Mouse (Mus musculus) ES-CJ7 (cell line): Measurements from ENCODE around the gene Hipk3.

Experiments used
- DNase-seq: peaks from one replicate; pipeline ENCODE4 v3.0.0; 2011; ENCODE audit warnings: low read depth, low spot score

Hipk3 gene

DNA sequence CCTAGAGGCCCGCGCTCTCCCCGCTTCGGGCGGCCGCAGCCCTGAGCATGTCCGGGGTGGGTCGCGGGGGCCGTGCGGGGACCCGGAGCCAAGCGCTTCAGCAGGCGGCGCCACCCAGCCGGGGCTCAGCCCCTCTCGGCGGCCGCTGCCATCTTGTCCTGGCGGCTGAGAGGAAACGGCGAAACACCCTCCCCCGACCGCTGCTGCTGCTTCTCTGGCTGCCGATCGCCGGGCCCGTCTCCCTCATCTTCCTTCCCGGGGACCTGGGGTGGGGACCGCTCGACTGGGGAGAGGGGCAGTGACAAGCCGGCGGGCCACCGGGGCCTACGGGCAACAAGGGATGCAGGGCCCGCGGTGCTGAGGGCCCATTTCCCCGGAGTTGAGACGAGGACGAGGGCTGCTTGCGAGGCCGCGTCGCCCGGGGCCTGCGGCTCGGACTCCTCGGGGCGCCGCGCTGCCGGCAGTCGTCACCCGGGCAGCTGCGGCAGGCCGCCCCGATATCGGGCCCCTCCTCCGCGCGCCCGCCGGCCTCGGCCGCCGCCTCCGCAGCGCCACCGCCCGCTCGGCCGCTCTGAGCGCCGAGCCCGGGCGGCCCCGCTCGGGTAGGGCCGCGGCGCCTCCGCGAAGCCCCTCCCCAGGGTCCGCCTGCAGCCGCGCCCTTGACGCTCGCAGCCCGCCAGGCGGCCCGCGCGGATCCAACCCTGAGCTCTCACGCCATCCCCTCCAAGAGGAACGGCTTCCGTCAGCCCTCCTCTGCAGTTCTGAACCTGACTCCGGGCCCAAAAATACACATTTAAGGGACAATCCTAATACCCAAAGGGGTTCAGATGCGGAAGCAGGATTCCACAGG is at the start of gene Hipk3:
Gene Hipk3 (minus strand): TSS at position 496 of the 850 bp plus-strand sequence.
- DNase-seq = peak; percentile 63

DNA sequence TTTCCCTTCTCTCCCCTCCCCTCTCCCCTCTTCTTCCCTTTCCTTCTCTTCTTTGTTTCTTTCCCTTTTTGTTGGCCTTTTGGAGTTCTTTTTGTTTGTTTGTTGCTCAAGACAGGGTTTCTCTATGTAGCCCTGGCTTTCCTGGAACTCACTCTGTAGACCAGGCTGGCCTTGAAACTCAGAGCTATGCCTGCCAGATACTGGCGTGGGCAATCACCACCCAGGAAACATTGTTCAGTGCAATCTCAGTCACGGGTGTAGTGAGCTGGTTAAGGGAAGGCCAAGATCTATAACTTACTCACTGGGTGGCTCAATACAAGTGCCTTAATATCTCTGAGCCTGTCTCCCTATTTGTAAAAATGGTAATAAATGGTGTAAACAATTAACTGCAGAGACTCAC is 46.0 kb upstream of the Hipk3 start:
- no peak for DNase-seq

- no peak for DNase-seq
Measured at GRCm38 (mm10) chr2:104534751-104535150, 40.5 kb upstream of the Hipk3 start.

DNA sequence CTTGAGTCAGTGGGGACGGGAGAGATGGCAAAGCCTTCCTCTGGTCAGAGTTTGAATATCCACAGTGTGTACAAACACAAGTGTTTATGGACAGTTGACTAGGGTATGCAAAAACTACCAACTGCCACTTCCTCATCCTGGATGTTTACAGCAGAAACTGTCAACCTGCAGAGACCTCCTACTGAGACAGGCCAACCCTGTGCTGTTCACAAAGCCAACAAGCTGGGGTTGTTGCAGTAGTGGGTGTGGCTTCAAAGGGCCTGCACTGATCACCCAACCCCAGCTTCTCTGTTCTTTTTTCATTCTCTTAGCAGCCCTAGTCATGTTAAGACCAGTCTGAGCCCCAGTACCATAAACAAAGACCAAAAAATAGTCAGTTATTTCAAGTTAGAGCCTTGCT is 38.3 kb upstream of the Hipk3 start:
- DNase-seq = peak; percentile 29

DNA sequence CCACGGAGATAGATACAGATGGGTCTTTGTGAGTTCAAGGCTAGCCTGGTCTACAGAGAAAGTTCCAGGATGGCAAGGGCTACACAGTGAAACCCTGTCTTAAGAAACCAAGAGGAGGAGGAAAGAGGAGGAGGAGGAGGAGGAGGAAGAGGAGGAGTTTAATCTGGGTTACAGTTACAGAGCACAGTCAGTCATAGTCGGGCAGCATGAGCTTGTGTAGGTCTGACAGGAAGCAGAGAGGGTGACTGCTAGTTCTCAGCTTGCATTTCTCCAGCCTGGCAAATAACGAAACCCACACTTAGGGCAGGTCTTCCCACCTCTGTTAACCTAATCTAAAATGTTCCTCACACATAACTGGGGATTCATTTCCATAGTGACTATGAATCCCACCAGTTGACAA is 32.3 kb upstream of the Hipk3 start:
- no peak for DNase-seq

DNA sequence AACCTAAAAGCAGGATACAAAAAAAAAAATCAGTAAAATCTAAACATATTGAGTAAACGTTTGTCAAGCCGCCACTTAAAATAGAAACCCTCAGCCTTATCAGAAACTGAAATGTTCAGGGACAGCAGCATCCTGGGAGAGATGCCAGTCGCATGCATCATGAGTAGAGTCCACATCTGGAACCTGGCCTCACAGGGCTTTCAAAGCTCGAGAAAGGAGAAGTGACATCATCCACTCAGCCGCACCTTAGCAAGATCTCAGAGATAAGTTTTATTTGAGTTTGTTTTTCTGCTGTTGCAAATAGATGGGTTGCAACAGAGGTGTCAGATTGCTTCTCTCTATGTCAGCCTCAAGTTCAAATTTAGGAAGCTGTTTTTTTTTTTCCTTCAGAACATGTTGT is 31.3 kb upstream of the Hipk3 start:
- DNase-seq = no peak

- DNase-seq = peak; percentile 23
Measured at GRCm38 (mm10) chr2:104511622-104512021, 17.4 kb upstream of the Hipk3 start.

GRCm38 (mm10) chr2:104502388-104502787 is 8.1 kb upstream of the Hipk3 start:
- DNase-seq = no peak

DNA sequence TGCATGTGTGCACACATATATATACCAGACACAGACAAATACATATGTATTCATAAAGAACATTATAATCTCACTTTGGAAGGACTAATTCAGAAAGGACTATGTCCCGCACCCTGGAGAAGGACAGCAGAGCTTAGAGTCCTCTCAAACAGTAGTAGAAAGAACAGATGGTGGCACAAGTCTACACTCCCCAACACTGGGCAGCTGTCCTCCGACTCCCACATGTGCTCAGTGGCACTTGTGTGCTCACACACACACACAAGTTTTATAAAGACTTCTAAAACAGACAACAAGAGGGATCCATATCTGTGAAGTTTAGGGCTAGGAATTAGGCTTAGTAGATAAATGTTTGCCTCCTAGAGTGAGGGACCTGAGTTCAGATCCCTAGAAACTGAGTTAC is 6.8 kb upstream of the Hipk3 start:
- no peak for DNase-seq

DNA sequence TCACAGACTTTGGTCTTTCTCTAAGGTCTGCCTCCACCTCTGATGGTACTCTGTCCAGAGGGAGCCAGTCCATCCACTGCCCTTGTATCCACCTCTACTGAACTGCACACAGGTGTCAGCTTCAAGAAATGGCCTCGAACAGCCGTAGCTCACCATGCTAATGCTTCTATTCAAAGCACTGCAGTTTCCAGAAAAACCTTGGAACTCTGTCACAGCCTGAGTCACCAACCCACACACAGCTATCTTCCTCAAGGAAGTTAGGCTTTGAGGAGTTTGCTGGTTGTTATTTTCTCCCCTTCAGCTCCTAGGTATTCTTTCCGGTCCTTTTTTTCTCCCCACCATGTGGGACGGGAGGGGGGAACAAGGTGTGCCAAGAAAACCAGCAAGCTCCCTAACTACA is 3.5 kb upstream of the Hipk3 start:
- DNase-seq = no peak

DNA sequence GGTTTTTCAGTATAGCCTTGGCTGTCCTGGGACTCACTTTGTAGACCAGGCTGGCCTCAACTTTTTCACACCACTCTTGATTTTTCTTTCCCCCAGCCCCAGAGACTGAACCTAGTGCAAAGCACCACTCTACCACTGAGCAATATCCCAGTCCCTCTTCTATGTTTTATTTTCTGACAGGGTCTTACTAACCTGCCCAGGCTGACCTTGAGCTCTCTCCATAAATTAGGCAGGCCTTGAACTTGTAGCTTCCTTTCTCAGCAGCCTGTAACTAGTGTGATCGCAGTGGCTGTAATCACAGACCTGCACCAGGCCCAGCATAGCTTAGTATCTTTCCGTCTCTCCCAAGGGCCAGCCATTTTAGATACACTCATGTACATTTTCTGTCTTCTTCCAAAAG is 3.0 kb upstream of the Hipk3 start:
- DNase-seq = no peak

DNA sequence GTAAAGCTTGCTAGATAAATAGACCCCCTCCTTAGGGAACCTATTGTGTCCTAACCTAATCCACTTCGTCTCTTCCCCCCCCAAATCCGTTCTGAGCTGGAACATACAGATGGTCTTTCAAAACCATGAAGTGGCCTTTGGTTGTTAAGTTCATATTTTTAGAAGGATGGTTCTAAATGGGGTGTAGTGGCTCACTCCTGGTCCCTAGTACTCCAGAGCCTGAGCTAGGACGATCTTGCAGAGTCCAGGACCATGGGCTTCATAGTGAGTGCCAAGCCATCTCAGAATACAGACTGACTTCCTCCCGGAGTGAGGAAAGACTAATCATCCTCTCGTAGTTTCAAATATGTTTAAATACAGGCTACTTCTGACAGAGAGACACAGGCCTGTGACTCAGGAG is 2.0 kb upstream of the Hipk3 start:
- DNase-seq = no peak

DNA sequence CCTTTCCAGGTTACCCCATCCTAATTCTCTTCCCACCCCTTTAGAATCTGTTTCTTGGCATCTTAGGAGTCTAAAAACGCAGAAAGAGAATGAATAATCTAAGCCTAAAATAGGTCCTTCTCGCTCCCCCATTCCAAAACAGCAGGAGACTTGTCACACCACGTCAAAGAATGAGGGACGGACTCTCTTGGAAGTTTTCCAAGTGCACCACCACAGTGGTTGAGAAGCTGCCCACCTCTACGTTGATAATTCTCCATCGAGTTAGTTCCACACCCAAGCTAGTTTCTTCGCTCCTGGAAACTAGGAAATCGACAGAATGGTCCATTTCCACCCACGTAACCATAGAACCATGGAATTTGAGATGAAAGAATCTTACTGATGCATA is 547 bp upstream of the Hipk3 start:
- no peak for DNase-seq

DNA sequence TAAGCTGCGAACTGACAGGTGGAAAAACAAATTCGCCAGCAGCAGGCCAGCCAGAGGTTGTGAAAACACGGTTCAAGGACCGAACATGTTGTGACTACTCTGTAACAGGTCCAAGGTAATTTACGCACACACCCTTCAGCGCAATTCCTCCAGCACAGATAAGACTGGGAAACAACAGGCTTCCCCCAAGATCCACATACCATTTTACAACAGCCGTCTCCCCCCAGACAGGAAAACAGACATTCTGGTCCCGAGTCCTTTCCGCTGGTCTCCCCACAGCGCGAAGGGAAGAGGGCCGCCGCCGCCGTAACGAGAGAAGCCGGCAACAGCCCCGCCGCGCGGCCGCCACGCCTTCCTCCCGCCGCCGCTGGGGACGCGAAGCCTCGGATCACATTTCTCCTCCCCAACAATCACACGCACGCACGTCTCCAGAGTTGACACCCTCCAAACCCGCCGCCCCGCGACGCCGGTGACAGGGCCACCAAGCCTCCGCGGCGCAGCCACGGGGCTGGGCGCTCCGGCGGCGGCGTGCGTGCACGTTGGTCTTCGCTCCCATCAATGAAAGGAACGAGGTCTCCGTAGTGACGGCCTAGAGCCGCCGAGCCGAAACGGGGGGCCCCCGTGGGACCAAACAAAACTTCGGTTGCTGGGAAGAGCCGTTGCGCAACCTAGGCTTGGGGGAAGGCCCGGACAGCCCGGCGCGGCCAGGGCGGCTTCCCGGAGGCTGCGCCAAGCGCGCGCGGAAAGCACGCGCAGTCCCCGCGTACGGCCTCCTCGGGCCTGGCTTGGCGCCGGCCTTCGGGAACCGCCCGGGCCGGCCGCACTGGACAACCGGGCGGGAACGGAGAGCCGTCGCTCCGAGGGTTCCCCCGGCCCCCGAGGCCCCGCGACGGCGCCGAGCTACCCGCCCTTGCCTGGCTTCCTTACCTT is 960 bp downstream of the Hipk3 start:
- peak; percentile 63 for DNase-seq

DNA sequence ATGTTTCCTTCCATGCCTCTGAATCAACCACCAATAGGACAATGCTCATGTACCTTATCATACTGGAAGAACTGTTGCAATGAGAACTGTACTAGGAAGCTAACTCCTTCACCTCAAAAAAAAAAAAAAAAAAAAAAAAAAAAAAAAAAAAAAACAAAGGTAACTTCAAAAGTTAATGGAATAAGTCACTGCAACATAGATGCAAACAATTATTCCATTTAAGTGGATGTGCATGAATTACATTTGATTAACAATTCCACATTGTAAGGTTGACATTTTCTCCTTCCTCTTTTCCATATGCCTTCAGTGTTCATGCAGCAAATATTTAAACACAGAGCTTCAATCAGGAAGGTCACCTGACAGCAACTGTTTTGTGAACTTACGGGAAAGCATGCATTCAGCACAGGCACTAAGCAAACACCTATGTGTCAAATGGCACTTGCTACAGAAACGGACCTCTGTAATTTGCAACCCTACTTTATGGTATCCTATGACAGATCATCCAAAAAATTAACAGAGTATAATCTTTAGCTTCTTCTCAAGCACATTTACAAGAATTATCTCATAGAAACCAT is 2.9 kb downstream of the Hipk3 start:
- no peak for DNase-seq

GRCm38 (mm10) chr2:104490761-104491160 is 3.5 kb downstream of the Hipk3 start:
- no peak for DNase-seq

- no peak for DNase-seq
Measured at GRCm38 (mm10) chr2:104489851-104490250, 4.4 kb downstream of the Hipk3 start.

DNA sequence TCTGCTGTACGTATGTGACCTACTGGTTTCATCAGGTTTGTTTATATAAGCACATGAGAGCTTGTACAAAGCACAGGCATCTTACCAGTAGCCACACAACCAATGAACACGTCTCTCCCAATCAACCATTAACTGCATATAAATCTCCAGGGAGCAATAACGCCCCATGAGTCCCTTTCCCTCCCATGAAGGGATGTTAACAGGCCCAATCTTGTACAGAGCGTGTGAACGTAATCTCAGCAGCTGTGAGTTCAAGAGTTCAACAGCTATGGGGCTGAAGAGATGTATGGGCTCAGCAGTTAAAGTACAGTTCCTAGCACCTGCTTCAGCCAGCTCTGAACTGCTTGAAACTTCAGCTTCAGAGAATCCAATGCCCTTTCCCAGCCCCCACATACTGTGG is 9.8 kb downstream of the Hipk3 start:
- DNase-seq = no peak

DNA sequence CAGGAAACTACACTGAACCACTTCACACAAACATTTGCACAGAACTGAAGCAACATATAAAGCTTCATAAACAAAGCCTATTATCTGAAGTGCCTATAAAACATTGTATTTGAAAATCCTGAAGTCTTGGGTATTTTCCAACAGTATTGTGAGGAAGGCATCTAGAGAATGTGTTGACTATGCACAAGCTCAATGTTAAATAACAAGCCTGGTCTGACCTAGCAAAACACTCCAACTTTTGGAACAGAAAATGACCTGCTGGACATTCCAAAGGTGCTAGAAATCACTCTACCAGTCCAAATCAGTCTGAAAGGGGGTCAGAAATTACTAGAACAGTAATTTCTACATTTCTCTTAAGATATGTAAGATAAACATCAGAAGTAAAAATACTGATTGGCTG is 12.1 kb downstream of the Hipk3 start:
- DNase-seq = no peak

DNA sequence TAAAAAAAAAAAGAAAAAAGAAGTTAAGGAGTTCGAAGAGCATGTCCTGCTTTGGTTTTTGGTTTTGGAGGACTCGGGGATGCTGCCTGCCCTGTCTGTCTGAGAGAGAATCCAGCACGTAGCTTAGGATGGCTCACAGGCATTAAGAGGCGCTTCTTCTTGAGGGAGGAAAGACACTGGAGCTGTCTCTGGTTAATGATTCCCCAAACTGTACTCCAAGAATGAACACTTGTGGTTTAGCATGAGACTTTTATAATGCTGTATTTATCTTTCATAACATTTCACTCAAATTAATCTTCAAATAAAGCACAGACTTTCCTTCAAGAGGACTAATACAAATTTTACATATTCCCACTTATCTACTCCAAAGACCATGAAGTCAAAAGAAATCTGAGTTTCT is 15.2 kb downstream of the Hipk3 start:
- no peak for DNase-seq

DNA sequence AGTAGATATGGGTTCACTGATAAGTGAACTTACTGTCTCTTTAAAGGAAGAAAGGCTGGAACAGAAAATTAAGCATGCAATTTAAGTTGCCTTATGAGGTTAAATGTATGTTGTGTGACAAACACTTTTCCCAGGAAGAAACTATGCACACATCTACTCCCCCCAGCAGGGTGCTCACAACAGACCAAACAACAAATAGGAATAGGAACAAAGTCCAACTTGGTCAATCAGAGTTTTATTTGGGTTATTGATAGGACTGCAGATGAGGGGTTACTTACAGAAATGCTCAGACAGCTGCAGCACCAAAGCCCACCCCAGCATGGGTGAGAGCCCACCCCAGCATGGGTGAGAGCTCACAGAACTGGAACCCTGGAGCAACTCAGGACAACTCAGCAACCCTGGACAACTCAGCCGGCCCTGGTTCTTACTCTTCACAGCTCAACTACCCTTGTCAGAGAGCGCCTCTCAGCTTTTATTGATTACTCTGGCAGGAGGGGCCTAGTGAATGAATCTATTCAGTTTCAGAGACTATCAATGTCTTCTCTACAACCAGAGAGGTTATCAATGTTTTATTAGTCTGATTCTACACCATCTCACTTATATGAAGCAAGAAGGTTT is 16.7 kb downstream of the Hipk3 start:
- no peak for DNase-seq

DNA sequence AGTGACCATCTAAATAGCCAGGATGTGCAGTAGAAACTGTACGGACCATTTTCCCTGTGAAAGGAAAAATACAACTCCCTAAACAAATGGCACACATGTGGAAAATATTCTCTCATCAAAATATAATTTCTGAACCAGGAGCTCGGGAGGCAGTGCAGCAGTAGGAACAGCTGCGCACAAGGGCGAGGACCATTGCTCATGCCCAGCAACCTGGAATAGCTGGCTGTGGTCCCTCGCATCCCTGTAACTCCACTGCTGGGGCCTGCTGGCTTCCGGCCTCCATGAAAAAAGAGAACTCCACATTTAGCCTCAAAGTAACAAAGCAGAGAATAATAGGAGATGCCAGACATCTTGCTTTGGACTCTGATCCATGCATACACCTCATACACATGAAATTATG is 22.2 kb downstream of the Hipk3 start:
- DNase-seq = no peak
